In the genomic region with DNA sequence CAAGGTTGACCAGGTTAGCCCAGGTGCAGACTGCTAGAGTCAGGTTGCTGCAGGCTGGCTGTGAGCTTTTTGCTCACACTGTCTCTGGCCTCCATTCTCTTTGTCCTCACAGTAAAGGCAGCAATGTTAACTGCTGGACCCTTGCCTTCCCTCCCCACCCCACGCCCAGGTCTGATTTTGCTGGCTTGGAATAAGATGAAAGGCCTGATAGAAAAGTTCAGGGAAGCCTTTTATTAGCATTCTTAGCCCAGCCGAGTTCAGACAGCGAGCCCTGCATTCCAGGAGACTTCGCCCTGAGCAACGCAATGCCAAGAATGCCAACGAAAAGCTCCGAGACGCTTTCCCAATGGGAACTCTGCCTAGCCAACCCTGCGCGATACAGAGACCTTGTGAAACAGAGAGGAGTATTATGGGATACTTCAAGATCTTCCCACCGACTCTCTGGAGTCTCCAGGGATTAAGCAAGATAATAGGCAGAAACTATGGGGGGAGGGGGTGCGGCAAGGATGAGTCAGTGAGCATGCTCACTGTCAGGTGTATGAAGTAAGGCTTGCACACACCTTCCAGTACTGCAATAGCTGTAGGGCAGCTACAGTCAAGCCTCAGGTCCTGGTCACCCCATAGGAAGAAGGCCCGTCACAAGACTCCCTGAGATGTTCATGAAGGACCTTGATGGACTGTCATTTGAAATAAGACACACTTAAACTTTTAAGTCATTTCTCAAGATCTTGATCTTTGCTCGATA, we compare ENCODE assay signal across 9 mouse cellular contexts. TPM values are rescaled to one million over a fixed set of nuclear protein-coding genes. Genes with fewer than 3 reads are reported as not detected.
DNase-seq lines count a peak whose midpoint lies in the region; ATAC-seq and TF ChIP-seq lines count a peak whose summit lies in the region.
"Had no signal": no experiment of that assay in that cellular context is flagged by ENCODE, and none has a peak within 500 bp of the region (broad histone marks: within the 10 kb centered on the region; RNA-seq: fewer than 3 reads in every experiment).

No protein-coding gene starts in this region.

- H3K9me3 ChIP-seq in heart, embryonic 12.5 days (replicated peaks), result no peaks in the 10 kb centered on the region
- no peaks in the 10 kb centered on the region for H3K9me3 ChIP-seq in embryonic facial prominence, embryonic 10.5 days
- H3K9me3 ChIP-seq in intestine, embryonic 15.5 days, result no peaks in the 10 kb centered on the region

- ATAC-seq in heart, embryonic 12.5 days (ENCODE audit: insufficient number of reproducible peaks, low FRiP score), result no peak
- ATAC-seq in intestine, embryonic 15.5 days, result peak; percentile 54; the same call in 1 of the 2 replicates
- ATAC-seq in monocyte, adult 5-6 weeks (replicated peaks; ENCODE audit: insufficient number of reproducible peaks, low FRiP score, low TSS enrichment, poor library complexity, severe bottlenecking), result no peak

- WGBS in heart, embryonic 12.5 days, result 44% methylated on average over 14 of the region's 14 CpGs
- WGBS in embryonic facial prominence, embryonic 10.5 days, result 46% methylated on average over 14 of the region's 14 CpGs
- 41% methylated on average over 14 of the region's 14 CpGs for WGBS in intestine, embryonic 15.5 days

- H3K27ac ChIP-seq in heart, embryonic 12.5 days (ENCODE audit: poor library complexity, severe bottlenecking), result no peak overlapping the region
- peak overlapping the region; percentile 65 for H3K27ac ChIP-seq in embryonic facial prominence, embryonic 10.5 days (replicated peaks)
- 0 out of 2 replicates have a peak overlapping the region, but pooled peaks have one; percentile 48 for H3K27ac ChIP-seq in intestine, embryonic 15.5 days
- H3K27ac ChIP-seq in gastrocnemius, adult 2 months, result no peak overlapping the region

- no peak overlapping the region for H3K9ac ChIP-seq in heart, embryonic 12.5 days
- no peak overlapping the region for H3K9ac ChIP-seq in intestine, embryonic 15.5 days

- H3K36me3 ChIP-seq in heart, embryonic 12.5 days, result no peaks in the 10 kb centered on the region
- H3K36me3 ChIP-seq in embryonic facial prominence, embryonic 10.5 days (replicated peaks), result no peaks in the 10 kb centered on the region
- H3K36me3 ChIP-seq in intestine, embryonic 15.5 days, result no peaks in the 10 kb centered on the region

- H3K27me3 ChIP-seq in heart, embryonic 12.5 days (replicated peaks), result no peaks in the 10 kb centered on the region
- H3K27me3 ChIP-seq in embryonic facial prominence, embryonic 10.5 days (replicated peaks; ENCODE audit: low read depth, poor library complexity, severe bottlenecking), result 0 out of 2 replicates have a peak, but pooled peaks cover 5% of the 10 kb centered on the region
- no peaks in the 10 kb centered on the region for H3K27me3 ChIP-seq in intestine, embryonic 15.5 days (replicated peaks)
- H3K27me3 ChIP-seq: CH12.LX had no signal

- peaks cover 43% of the 10 kb centered on the region for H3K4me1 ChIP-seq in heart, embryonic 12.5 days (replicated peaks)
- peaks cover 62% of the 10 kb centered on the region for H3K4me1 ChIP-seq in embryonic facial prominence, embryonic 10.5 days
- peaks cover 36% of the 10 kb centered on the region for H3K4me1 ChIP-seq in intestine, embryonic 15.5 days (replicated peaks)

- no peak for DNase-seq in heart, adult 18-20 months
- no peak for DNase-seq in embryonic facial prominence, embryonic 10.5 days (ENCODE audit: low spot score)
- DNase-seq in mesoderm, embryonic 11.5 days (ENCODE audit: low read depth, low spot score), result peak; percentile 64
- no peak for DNase-seq in liver
- no peak for DNase-seq in gastrocnemius, adult 2 months

- no peak overlapping the region for H3K4me3 ChIP-seq in heart, embryonic 12.5 days
- H3K4me3 ChIP-seq in embryonic facial prominence, embryonic 10.5 days, result no peak overlapping the region
- H3K4me3 ChIP-seq in intestine, embryonic 15.5 days (replicated peaks), result no peak overlapping the region
- no peak overlapping the region for H3K4me3 ChIP-seq in gastrocnemius, adult 2 months

- intact Hi-C loops in gastrocnemius, adult 2 months (cut with DNase I), result no loop called here

- peak overlapping the region; percentile 39 for H3K4me2 ChIP-seq in heart, embryonic 12.5 days
- 0 out of 2 replicates have a peak overlapping the region, but pooled peaks have one; percentile 26 for H3K4me2 ChIP-seq in intestine, embryonic 15.5 days (replicated peaks)

- TF ChIP-seq CTCF in gastrocnemius, adult 2 months (IDR thresholded peaks at IDR 0.05), result no peak

RNA-seq across cellular contexts. Expression of a gene that starts 17.5 kb away (rescaled TPM):
- 0.92 and 1.1 TPM in 2 replicates for polyA plus RNA-seq in heart, embryonic 12.5 days (2016; fragmentation: Nextera tagmentation; extraction: Ambion mirVana)
- total RNA-seq in heart, adult 18-20 months (2021), result 1 to 10 TPM; 1.8 to 2.4 TPM
- polyA plus RNA-seq in embryonic facial prominence, embryonic 10.5 days (2016; fragmentation: Nextera tagmentation; extraction: Ambion mirVana), result 4.4 and 5.2 TPM in 2 replicates
- polyA plus RNA-seq in intestine, embryonic 15.5 days (2015; fragmentation: Nextera tagmentation; extraction: Ambion mirVana), result 18.3 and 18.4 TPM in 2 replicates
- not detected in 3 replicates for total RNA-seq in monocyte, adult 5-6 weeks (2017)
- total RNA-seq in gastrocnemius, adult 2 months (2021), result 1 to 10 TPM; 1.6 TPM

Comparison
In these comparisons a context has a peak if more than half of its experiments do, and no peak if none do; other contexts are left out.
1. H3K27ac ChIP-seq: peak in embryonic facial prominence, embryonic 10.5 days (single experiment) and intestine, embryonic 15.5 days (single experiment); none in heart, embryonic 12.5 days (single experiment) and gastrocnemius, adult 2 months (single experiment).